Mouse (Mus musculus) duodenum, adult 2 months (tissue): Measurements from ENCODE around the gene Wfdc13. TPM values are rescaled to one million over a fixed set of nuclear protein-coding genes. Genes with fewer than 3 reads are reported as not detected.

Experiments
- polyA plus RNA-seq: library from polyadenylated mRNA; depleted of rRNA; stranded (reverse); fragments of >200 nt; gene quantifications from 2 replicates; pipeline ENCODE4 v1.2.3, GENCODE M21; 2012; ENCODE audit warnings: low replicate concordance; rRNA removed

Gene Wfdc13
- polyA plus RNA-seq: 0.08 TPM in 1 of 2 replicates, not detected in the other

DNA sequence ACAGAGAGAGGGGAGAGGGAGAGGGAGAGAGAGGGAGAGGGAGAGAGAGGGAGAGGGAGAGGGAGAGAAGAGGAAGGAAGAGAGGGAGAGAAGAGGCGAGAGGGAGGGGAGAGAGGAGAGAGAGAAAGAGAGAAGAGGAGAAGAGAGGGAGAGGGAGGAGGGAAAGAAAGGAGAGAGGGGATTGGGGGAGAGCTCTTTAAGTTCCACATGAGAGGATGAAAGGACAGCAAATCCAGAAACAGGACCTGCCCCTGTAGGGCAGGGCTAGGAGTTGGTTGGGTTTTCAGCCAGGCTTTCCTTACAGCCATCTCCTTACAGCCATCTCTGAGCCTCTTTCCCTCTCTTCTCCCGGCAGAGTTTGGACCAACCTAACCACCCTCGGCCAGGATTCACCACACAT lies at the start of gene Wfdc13:
Wfdc13 (plus strand) TSS at position 301 of the 400 bp plus-strand sequence.

GRCm38 (mm10) chr2:164638696-164639095 lies 46.2 kb upstream of the Wfdc13 start, which contains the start of gene Wfdc16:
Gene Wfdc16 (minus strand): TSS chr2:164638796.

GRCm38 (mm10) chr2:164655858-164656257 lies 29.0 kb upstream of the Wfdc13 start, which contains the start of gene Wfdc10:
Gene Wfdc10 (plus strand): TSS chr2:164656046.

DNA sequence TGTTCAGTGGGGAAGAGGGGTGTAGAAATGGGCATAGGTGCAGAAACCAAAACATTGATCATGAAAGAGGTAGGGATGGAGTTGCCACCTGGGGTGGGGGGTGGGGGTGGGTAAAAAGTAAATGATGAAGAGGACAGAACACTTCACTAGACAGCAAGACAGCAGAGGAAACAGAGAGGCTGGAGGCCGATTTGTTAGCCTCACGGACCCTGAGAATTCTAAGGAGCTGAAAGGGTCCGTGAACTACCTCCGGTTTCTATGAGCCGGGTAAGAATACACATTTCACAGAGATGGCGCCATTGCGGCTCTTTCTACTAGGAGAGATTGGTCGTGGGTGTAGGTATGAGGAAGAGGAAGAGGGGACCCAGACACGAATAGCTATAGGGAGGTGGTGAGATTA lies 28.4 kb upstream of the Wfdc13 start, which contains the start of gene Wfdc9:
Wfdc9 (minus strand) TSS at position 101 of the 400 bp plus-strand sequence.

DNA sequence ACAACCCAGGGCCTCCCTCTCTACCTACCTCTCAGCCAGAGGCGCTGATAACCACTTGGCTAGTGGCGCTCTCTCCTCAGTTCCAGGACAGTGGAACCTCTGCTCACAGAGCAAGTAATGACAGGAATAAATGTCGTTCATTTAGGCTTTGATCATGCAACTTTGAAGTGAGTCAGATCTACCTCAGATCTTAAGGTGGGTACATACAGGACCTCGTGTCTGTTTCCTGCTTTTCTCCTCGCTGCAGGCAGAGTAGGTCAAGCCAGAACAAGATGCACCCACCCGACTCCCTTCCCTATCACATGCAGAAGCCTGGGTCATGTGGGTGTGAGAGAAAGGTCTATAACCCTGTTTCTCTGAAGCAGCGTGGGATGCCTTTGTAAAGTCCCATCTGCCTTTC lies 10.9 kb upstream of the Wfdc13 start, which contains the start of gene Wfdc11:
Wfdc11 (minus strand) TSS at position 101 of the 400 bp plus-strand sequence.

DNA sequence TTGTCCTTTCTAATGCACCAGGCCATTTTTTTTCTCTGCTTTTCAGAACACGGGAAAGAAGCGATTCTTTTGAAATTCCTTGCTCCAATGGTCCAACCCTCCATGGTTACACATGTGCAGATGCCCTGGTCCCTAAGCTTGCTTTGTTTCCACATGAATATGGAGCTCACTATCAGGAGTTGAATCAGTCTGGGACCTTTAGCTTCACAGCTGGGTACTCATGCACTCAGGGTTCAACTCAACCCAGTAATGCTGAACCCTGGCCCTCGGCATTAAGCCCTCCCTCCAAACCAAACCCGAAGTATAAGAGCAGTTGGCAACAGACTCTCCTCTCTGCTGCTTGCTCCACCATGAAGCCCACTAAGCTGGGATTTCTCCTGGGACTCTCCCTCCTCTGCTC lies 13.3 kb downstream of the Wfdc13 start, which contains the start of gene Spint4:
Spint4 (plus strand) TSS at position 301 of the 400 bp plus-strand sequence.

GRCm38 (mm10) chr2:164715005-164715404 lies 30.1 kb downstream of the Wfdc13 start, which contains the start of gene Spint5:
Gene Spint5 (plus strand): TSS chr2:164715305.

Other genes starting within 250 kb of the Wfdc13 start
- 26.7 and 44.6 TPM in 2 replicates for gene Sdc4, start 241.2 kb upstream of the Wfdc13 start, polyA plus RNA-seq
- 289 and 485 TPM in 2 replicates for gene Sys1, start 228.1 kb upstream of the Wfdc13 start, polyA plus RNA-seq
- 34.5 and 97.9 TPM in 2 replicates for gene Gm20458, start 224.1 kb upstream of the Wfdc13 start, polyA plus RNA-seq
- not detected in 2 replicates for gene Trp53tg5, start 211.4 kb upstream of the Wfdc13 start, polyA plus RNA-seq
- gene Dbndd2, start 199.0 kb upstream of the Wfdc13 start, polyA plus RNA-seq: 59.4 and 113 TPM in 2 replicates
- gene Pigt, start 187.6 kb upstream of the Wfdc13 start, polyA plus RNA-seq: 196 and 283 TPM in 2 replicates
- gene Wfdc2, start 122.7 kb upstream of the Wfdc13 start, polyA plus RNA-seq: 2.4 and 68.3 TPM in 2 replicates
- not detected in 2 replicates for gene Spint3, start 111.6 kb upstream of the Wfdc13 start, polyA plus RNA-seq
- gene Wfdc6a, start 99.7 kb upstream of the Wfdc13 start, polyA plus RNA-seq: not detected in 2 replicates
- gene Eppin, start 91.5 kb upstream of the Wfdc13 start, polyA plus RNA-seq: not detected in 2 replicates
- not detected in 2 replicates for gene Wfdc6b, start 71.6 kb upstream of the Wfdc13 start, polyA plus RNA-seq
- gene Wfdc8, start 71.5 kb upstream of the Wfdc13 start, polyA plus RNA-seq: not detected in 2 replicates
- gene Wfdc16, start 46.3 kb upstream of the Wfdc13 start, polyA plus RNA-seq: 0.16 TPM in 1 of 2 replicates, not detected in the other
- gene Wfdc10, start 29.1 kb upstream of the Wfdc13 start, polyA plus RNA-seq: 1.1 and 3.7 TPM in 2 replicates
- gene Wfdc9, start 28.5 kb upstream of the Wfdc13 start, polyA plus RNA-seq: not detected in 2 replicates
- gene Wfdc11, start 11.0 kb upstream of the Wfdc13 start, polyA plus RNA-seq: not detected in 2 replicates
- not detected in 2 replicates for gene Spint4, start 13.4 kb downstream of the Wfdc13 start, polyA plus RNA-seq
- gene Spint5, start 30.2 kb downstream of the Wfdc13 start, polyA plus RNA-seq: not detected in 2 replicates
- 1.2 TPM in 1 of 2 replicates, not detected in the other for gene Wfdc3, start 60.8 kb downstream of the Wfdc13 start, polyA plus RNA-seq
- gene Dnttip1, start 60.9 kb downstream of the Wfdc13 start, polyA plus RNA-seq: 23.0 and 61.4 TPM in 2 replicates
- 68.5 and 95.4 TPM in 2 replicates for gene Ube2c, start 84.8 kb downstream of the Wfdc13 start, polyA plus RNA-seq
- not detected in 2 replicates for gene Tnnc2, start 94.9 kb downstream of the Wfdc13 start, polyA plus RNA-seq
- gene Snx21, start 100.7 kb downstream of the Wfdc13 start, polyA plus RNA-seq: 16.0 and 24.1 TPM in 2 replicates
- gene Acot8, start 119.8 kb downstream of the Wfdc13 start, polyA plus RNA-seq: 157 and 164 TPM in 2 replicates
- 1.9 and 2.1 TPM in 2 replicates for gene Zswim3, start 120.0 kb downstream of the Wfdc13 start, polyA plus RNA-seq
- 7.2 and 8.6 TPM in 2 replicates for gene Zswim1, start 137.6 kb downstream of the Wfdc13 start, polyA plus RNA-seq
- gene Spata25, start 143.4 kb downstream of the Wfdc13 start, polyA plus RNA-seq: not detected in 2 replicates
- 283 and 318 TPM in 2 replicates for gene Ctsa, start 147.8 kb downstream of the Wfdc13 start, polyA plus RNA-seq
- gene Neurl2, start 148.3 kb downstream of the Wfdc13 start, polyA plus RNA-seq: 2.7 and 3.2 TPM in 2 replicates
- gene Pltp, start 172.6 kb downstream of the Wfdc13 start, polyA plus RNA-seq: 28.5 and 38.0 TPM in 2 replicates
- gene Pcif1, start 194.2 kb downstream of the Wfdc13 start, polyA plus RNA-seq: 29.6 and 30.0 TPM in 2 replicates
- gene Zfp335, start 226.7 kb downstream of the Wfdc13 start, polyA plus RNA-seq: 25.0 and 27.2 TPM in 2 replicates